ENCODE assay signal across 8 mouse cellular contexts in the genomic region with DNA sequence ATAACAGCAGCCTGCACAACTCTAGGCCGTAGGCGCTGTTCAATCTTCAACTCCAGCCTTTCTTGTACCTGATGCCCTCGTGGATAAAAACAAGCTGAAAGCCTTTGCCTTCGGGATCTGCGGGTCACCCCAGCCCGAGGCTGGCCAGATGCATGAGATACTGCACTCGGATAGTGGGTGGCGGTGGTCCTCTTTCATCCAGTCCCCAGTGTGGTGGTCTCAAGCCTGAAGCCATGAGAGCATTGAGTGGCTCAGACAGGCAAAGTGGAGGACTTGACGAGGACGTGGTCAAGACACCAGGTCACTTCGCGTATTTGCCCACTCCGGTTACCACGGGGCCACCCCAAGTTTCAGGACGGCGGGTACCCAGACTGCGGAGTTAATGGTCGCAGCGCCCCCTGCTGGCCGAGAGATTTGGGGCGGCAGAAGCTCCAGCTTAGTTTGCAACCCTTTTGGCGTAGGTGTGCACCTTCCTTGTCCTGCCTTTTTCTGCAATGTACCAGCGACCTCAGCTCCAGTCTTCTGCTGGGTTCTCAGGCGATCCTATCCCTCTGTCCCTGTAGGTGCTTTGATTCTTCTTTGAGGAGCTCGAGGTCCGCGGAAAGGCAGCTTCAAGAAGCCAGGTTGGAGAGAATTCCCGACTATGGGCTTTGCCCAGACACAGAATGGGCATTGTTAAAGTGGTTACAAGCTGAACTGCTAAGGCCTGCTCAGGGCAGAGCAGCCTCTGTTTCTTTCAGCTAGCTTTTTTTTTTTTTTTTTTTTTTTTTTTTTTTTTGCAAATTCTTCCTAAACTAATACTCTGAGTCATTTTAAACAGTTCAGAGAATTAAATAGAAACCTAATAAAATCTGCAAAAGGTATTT. TPM values are rescaled to one million over a fixed set of nuclear protein-coding genes. Genes with fewer than 3 reads are reported as not detected.
A peak's percentile ranks its signal among the peaks of the same experiment; 100 is the strongest.
DNase-seq lines count a peak whose midpoint lies in the region; ATAC-seq and TF ChIP-seq lines count a peak whose summit lies in the region.

No protein-coding gene starts in this region.

- no peak overlapping the region for H3K4me3 ChIP-seq in heart, embryonic 15.5 days
- no peak overlapping the region for H3K4me3 ChIP-seq in lung, adult 2 months (replicated peaks; ENCODE audit: extremely low read depth, low read depth, low read length)
- no peak overlapping the region for H3K4me3 ChIP-seq in neural tube, embryonic 15.5 days (replicated peaks)

- H3K9me3 ChIP-seq in heart, embryonic 15.5 days (replicated peaks): no peaks in the 10 kb centered on the region
- H3K9me3 ChIP-seq in neural tube, embryonic 15.5 days (replicated peaks): no peaks in the 10 kb centered on the region

- peaks cover 10% of the 10 kb centered on the region for H3K4me1 ChIP-seq in heart, embryonic 15.5 days (replicated peaks)
- H3K4me1 ChIP-seq in lung, adult 2 months (ENCODE audit: control insufficient read depth, insufficient read depth, low read length): no peaks in the 10 kb centered on the region
- H3K4me1 ChIP-seq in neural tube, embryonic 15.5 days: peaks cover 5% of the 10 kb centered on the region; the same call in 1 of the 2 replicates

- peak; percentile 69 for TF ChIP-seq CTCF in lung, adult 2 months (IDR thresholded peaks at IDR 0.05; ENCODE audit: insufficient read depth, low read length)

- H3K4me2 ChIP-seq in heart, embryonic 15.5 days: peak overlapping the region; percentile 48
- H3K4me2 ChIP-seq in neural tube, embryonic 15.5 days: peak overlapping the region; percentile 32

- no peak for TF ChIP-seq POLR2A in lung, adult 2 months (IDR thresholded peaks at IDR 0.05; ENCODE audit: borderline replicate concordance, extremely low read depth, low read depth, low read length)

- peak; percentile 67 for ATAC-seq in erythroblast, adult 5-6 weeks (replicated peaks; ENCODE audit: low FRiP score, poor library complexity, severe bottlenecking)
- 0 out of 2 replicates have a peak, but pooled peaks have one; percentile 32 for ATAC-seq in heart, embryonic 15.5 days (replicated peaks; ENCODE audit: insufficient number of reproducible peaks, insufficient read depth, low FRiP score, low read depth)
- no peak for ATAC-seq in neural tube, embryonic 15.5 days (ENCODE audit: low FRiP score)

- WGBS in heart, embryonic 15.5 days: 13% methylated on average over 28 of the region's 28 CpGs
- 12% methylated on average over 28 of the region's 28 CpGs for WGBS in lung, adult 2 months
- WGBS in neural tube, embryonic 15.5 days: 14% methylated on average over 28 of the region's 28 CpGs

- no peaks in the 10 kb centered on the region for H3K36me3 ChIP-seq in heart, embryonic 15.5 days
- H3K36me3 ChIP-seq in neural tube, embryonic 15.5 days: no peaks in the 10 kb centered on the region

- no peak overlapping the region for H3K27ac ChIP-seq in heart, embryonic 15.5 days
- no peak overlapping the region for H3K27ac ChIP-seq in neural tube, embryonic 15.5 days (replicated peaks)

- no peak overlapping the region for H3K9ac ChIP-seq in heart, embryonic 15.5 days
- H3K9ac ChIP-seq in neural tube, embryonic 15.5 days (replicated peaks): no peak overlapping the region

- no peaks in the 10 kb centered on the region for H3K27me3 ChIP-seq in heart, embryonic 15.5 days
- H3K27me3 ChIP-seq in neural tube, embryonic 15.5 days (replicated peaks): peaks cover 7% of the 10 kb centered on the region

- peak; percentile 79 to 80 for DNase-seq in CD8-positive naive resting alpha-beta T cell, adult 2 months (ENCODE audit: low read depth in 2 of 2, low spot score in 2 of 2)
- DNase-seq in brain, adult 2 months (ENCODE audit: low read depth, low spot score): peak; percentile 88
- DNase-seq in kidney, postnatal 14 days: peak; percentile 87
- DNase-seq in lung, adult 2 months: peak; percentile 89
- DNase-seq in thymus, adult 18-20 months: peak; percentile 47 to 49

RNA-seq across cellular contexts. Expression of a gene that starts 14.4 kb away (rescaled TPM):
- total RNA-seq in erythroblast, adult 5-6 weeks (2015; ENCODE audit: low replicate concordance): 1.5 and 3.1 TPM in 2 replicates
- total RNA-seq in erythroblast, adult 5-6 weeks (2017; ENCODE audit: low replicate concordance): 0.51 and 0.84 TPM in 2 replicates
- polyA plus RNA-seq in heart, embryonic 15.5 days (2015; fragmentation: Nextera tagmentation; extraction: Ambion mirVana): 61.4 and 71.9 TPM in 2 replicates
- 55.0 and 97.1 TPM in 2 replicates for polyA plus RNA-seq in lung, adult 2 months (2012; rRNA removed)
- polyA plus RNA-seq in neural tube, embryonic 15.5 days (2015; fragmentation: Nextera tagmentation; extraction: Ambion mirVana): 66.8 and 78.7 TPM in 2 replicates

RNA-seq across cellular contexts. Expression of a gene that starts 56.9 kb away (rescaled TPM):
- total RNA-seq in erythroblast, adult 5-6 weeks (2015; ENCODE audit: low replicate concordance): 9.8 and 16.7 TPM in 2 replicates
- total RNA-seq in erythroblast, adult 5-6 weeks (2017; ENCODE audit: low replicate concordance): 15.5 and 17.6 TPM in 2 replicates
- polyA plus RNA-seq in heart, embryonic 15.5 days (2015; fragmentation: Nextera tagmentation; extraction: Ambion mirVana): 47.5 and 62.1 TPM in 2 replicates
- 34.1 and 37.5 TPM in 2 replicates for polyA plus RNA-seq in lung, adult 2 months (2012; rRNA removed)
- 63.8 and 71.3 TPM in 2 replicates for polyA plus RNA-seq in neural tube, embryonic 15.5 days (2015; fragmentation: Nextera tagmentation; extraction: Ambion mirVana)

RNA-seq across cellular contexts. Expression of a gene that starts 57.3 kb away (rescaled TPM):
- 3.7 and 7.7 TPM in 2 replicates for total RNA-seq in erythroblast, adult 5-6 weeks (2015; ENCODE audit: low replicate concordance)
- total RNA-seq in erythroblast, adult 5-6 weeks (2017; ENCODE audit: low replicate concordance): 0.42 and 0.94 TPM in 2 replicates
- polyA plus RNA-seq in heart, embryonic 15.5 days (2015; fragmentation: Nextera tagmentation; extraction: Ambion mirVana): 8.6 and 11.2 TPM in 2 replicates
- polyA plus RNA-seq in lung, adult 2 months (2012; rRNA removed): 16.4 and 16.7 TPM in 2 replicates
- 8.3 and 9.4 TPM in 2 replicates for polyA plus RNA-seq in neural tube, embryonic 15.5 days (2015; fragmentation: Nextera tagmentation; extraction: Ambion mirVana)
